Mouse (Mus musculus): ENCODE results near the gene Fam219a.

DNA sequence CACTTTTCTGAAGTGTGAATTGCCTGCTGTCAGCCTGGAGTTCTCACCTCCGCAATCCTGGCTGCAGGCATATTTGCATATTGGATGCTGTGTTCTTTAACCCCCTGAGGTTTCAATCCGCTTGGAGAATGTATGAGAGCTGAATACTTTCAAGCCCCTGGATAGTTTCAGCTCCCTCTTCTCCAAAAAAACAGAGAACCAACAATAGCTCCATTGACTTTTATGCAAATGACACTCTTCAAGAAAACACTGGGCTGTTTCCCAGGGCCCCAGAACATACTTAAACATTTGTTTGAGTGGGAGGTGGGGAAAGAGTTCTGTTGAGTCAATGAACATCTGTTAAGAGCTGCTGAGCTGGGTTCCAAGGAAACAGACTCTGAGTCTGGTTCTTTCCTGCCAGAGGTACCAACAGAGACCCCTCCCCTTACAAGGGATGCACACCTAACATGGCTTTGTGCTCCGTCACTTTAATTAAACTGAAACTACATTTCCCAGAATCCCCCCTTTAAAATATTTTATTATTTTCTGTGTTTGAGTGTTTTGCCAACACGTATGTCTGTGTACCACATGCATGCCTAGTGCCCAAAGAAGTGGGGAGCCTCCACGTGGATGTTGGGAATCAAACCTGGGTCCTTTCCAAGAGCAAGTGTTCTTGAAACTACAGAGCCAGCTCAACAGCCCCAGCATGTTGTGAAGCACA is 98.5 kb downstream of the Fam219a start:
- TF ChIP-seq CTCF (IDR thresholded peaks at IDR 0.05; ENCODE audit: control insufficient read depth, insufficient read depth, insufficient read length) (no peak), USF1 (IDR thresholded peaks at IDR 0.05; ENCODE audit: low read depth) (no peak), FOSL1 (IDR thresholded peaks at IDR 0.05; ENCODE audit: insufficient read depth, low read length, poor library complexity, severe bottlenecking) (no peak)

Measured in C2C12 (cell line).